Mouse (Mus musculus): Measurements from ENCODE around the gene Stk38.

GRCm38 (mm10) chr17:29014235-29014634 is 6.4 kb upstream of the Stk38 start:
- no peak for TF ChIP-seq CHD2 (IDR thresholded peaks at IDR 0.05; ENCODE audit: low read depth, low read length)
- no peak for TF ChIP-seq HCFC1 (IDR thresholded peaks at IDR 0.05; ENCODE audit: borderline replicate concordance, insufficient read depth, low read length)
- no peak for TF ChIP-seq ZC3H11A (IDR thresholded peaks at IDR 0.05; ENCODE audit: borderline replicate concordance, low read depth, low read length)
